Mouse (Mus musculus): Measurements from ENCODE around the gene Cbarp. TPM values are rescaled to one million over a fixed set of nuclear protein-coding genes. Genes with fewer than 3 reads are reported as not detected.

Cbarp gene
- polyA plus RNA-seq, 1 experiment from 2014 or later = 4.0 TPM

DNA sequence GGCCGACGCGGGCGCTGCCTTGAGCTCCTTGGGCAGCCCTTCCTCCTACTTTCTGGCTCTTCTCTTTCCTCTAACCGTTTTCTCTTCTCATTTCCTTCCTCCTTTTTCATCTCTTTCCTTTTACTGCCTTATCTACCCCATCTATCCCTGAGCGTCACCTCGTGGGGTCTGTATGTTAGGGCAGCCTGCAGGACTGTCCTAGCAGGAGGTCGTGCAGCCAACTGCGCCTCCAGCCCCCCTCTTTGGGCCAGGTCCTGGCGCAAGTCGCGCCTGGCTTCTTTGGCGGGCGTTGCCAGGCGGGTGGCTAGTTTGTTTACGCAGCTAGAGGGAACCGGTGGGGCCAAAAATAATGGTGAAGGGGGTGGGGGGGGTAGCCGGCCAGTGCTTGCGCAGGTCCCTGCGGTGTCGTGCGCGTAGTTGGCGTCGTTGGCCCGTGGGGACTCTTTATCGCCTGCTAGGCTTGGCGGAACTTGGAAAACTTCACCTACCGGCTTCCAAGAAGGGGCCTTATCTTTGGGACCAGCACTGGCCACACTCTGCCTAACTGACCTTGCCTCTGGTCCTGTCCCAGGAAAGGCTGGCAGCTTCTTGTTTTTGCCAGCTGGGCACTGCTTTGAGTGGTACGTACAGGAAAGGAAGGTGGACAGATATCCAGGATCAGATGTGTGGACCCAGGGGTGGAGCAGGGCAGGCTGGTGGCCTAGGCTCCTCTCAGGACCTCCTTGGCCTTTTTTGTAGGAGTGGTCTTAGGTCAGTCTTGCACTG, 23.5 kb downstream of the Cbarp start:
- H3K4me1 ChIP-seq = peaks cover 49% of the 10 kb centered on the region
- peaks cover 45% of the 10 kb centered on the region for H3K36me3 ChIP-seq
- WGBS = 1% methylated on average over 30 of the region's 30 CpGs
- H3K4me3 ChIP-seq = peak overlapping the region; percentile 93
- no peaks in the 10 kb centered on the region for H3K27me3 ChIP-seq (ENCODE audit: insufficient read depth, poor library complexity, severe bottlenecking)
- no peaks in the 10 kb centered on the region for H3K9me3 ChIP-seq
- DNase-seq (ENCODE audit: low spot score) = peak; percentile 88
- H3K27ac ChIP-seq = peak overlapping the region; percentile 96

DNA sequence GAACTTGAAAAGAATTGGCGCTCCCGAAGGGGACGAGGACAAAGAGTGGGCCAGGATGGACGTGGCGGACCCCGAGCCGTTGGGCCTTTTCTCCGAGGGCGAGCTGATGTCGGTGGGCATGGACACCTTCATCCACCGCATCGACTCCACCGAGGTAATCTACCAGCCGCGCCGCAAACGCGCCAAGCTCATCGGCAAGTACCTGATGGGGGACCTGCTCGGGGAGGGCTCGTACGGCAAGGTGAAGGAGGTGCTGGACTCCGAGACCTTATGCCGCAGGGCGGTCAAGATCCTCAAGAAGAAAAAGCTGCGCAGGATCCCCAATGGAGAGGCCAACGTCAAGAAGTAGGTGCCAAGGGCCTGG, 24.1 kb downstream of the Cbarp start:
- H3K27me3 ChIP-seq (ENCODE audit: insufficient read depth, poor library complexity, severe bottlenecking) = no peaks in the 10 kb centered on the region
- DNase-seq (ENCODE audit: low spot score) = no peak
- peaks cover 49% of the 10 kb centered on the region for H3K4me1 ChIP-seq
- no peaks in the 10 kb centered on the region for H3K9me3 ChIP-seq
- H3K36me3 ChIP-seq = peaks cover 39% of the 10 kb centered on the region
- 1% methylated on average over 27 of the region's 27 CpGs for WGBS
- peak overlapping the region; percentile 93 for H3K4me3 ChIP-seq
- H3K27ac ChIP-seq = peak overlapping the region; percentile 96

DNA sequence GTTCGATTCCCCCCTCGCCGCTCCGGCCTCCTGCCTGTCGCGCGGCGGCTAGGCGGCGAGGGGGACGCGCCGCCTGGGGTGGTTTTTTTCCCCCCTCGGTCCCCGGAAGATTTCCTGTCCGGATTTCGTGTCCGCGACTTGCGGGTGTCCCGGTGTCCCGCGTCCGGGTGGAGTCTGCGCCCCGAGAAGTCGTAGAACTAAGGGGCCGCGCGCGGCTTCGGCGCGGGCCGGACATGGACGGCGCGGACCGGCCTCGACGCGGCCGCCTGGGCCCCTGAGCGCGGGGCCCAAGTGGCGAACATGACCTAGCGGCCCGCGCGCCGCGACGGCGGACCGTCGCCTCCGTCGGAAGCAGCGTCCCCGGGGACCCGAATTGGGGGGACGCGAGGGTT, 24.7 kb downstream of the Cbarp start:
- WGBS = under 1% methylated on average over 63 of the region's 63 CpGs
- no peaks in the 10 kb centered on the region for H3K27me3 ChIP-seq (ENCODE audit: insufficient read depth, poor library complexity, severe bottlenecking)
- no peak for DNase-seq (ENCODE audit: low spot score)

DNA sequence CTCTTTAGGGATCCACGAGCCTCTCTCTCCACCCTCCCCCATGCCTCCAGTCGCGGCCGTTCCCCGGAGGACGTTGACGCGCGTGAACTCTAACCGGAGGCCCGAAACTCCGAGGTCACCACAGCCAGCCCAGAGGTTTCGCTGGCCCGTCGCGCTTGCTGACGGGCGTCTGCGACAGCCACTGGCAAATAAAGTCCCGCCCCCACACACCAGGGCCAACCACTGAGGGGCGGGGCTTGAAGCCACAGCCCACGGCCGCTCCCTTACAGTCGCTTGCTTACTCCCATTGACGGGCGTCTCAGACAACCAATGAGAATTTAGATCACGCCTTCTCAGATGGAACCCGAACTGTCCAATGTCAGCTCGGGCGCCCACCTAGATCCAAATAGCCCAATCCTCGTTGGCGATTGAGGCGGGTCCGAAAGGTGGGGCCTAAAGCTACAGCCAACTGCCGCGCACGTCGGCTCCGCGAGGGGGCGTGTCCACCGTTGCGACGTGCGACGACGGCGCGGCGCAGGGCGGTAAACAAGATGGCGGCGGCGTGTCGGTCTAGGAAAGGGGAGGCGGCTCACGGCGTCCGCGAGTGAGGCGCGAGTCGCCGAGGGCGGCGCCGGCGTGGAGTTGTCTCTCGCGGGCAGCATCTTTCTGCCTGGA, 25.2 kb downstream of the Cbarp start, which contains the start of gene Stk11:
Gene Stk11, plus strand, starts transcription at position 514 of the 654 bp plus-strand sequence.
- Histone ChIP-seq H3K27me3 (ENCODE audit: insufficient read depth, poor library complexity, severe bottlenecking) (no peaks in the 10 kb centered on the region), H3K9me3 (no peaks in the 10 kb centered on the region), H3K27ac (peak within 1 kb of the TSS; percentile 96), H3K4me1 (peaks cover 44% of the 10 kb centered on the region), H3K4me3 (peak within 1 kb of the TSS; percentile 93), H3K36me3 (peaks cover 28% of the 10 kb centered on the region)
- under 1% methylated on average over 70 of the region's 70 CpGs for WGBS
- peak; percentile 100 for DNase-seq (ENCODE audit: low spot score)

More for the DNA sequence above, 24.7 kb downstream of the Cbarp start:
- peaks cover 33% of the 10 kb centered on the region for H3K36me3 ChIP-seq
- no peaks in the 10 kb centered on the region for H3K9me3 ChIP-seq
- H3K4me1 ChIP-seq = peaks cover 49% of the 10 kb centered on the region
- H3K27ac ChIP-seq = peak overlapping the region; percentile 96
- H3K4me3 ChIP-seq = peak overlapping the region; percentile 93

DNA sequence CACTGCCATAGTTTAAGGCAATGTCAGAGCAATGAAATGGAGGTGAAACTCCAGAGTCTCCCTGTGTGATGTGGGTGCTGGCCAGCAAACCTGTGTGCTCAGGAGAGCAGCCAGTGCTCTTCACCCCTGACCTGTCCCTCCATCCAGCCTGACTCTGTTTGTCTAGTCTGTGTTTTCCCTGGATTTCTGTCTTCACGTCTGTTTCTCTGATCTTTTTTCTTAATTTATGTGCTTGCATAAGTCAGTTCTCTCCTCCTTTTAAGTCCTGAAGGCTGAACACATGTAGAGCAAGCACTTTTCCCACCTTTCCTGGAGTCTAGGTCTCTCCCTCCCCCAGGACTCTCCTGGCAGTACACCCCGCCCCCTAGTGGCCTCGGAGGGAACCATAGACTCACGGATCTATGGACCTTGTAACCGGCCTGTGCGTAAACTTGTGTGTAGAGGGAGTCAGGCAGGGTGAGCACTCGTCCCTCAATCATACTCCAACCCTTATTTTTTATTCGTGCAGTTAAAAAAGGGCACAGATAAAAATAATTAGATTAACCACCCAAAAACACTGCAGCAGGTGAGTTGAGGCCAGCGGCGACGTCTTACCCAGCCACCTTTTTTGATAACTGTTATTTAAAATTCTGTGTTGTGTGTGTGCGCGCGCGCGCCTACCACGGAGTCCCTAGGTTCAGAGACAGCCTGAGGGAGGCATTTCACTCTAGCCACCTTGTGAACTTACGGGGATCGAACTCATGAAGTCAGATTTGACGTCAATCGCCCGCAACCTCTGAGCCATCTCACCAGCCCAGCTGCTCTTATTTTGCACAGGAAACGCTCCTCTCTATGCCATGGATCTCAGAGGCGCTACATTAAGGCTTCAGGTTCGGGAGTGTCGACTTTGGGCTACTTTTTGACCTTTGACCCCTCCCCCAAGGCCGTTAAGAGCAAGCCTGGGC, 26.0 kb downstream of the Cbarp start:
- Histone ChIP-seq H3K4me1 (peaks cover 35% of the 10 kb centered on the region), H3K27me3 (ENCODE audit: insufficient read depth, poor library complexity, severe bottlenecking) (no peaks in the 10 kb centered on the region), H3K4me3 (peak overlapping the region; percentile 93), H3K27ac (peak overlapping the region; percentile 96), H3K9me3 (no peaks in the 10 kb centered on the region), H3K36me3 (peaks cover 20% of the 10 kb centered on the region)
- DNase-seq (ENCODE audit: low spot score) = peak; percentile 95
- WGBS = 2% methylated on average over 27 of the region's 27 CpGs

DNA sequence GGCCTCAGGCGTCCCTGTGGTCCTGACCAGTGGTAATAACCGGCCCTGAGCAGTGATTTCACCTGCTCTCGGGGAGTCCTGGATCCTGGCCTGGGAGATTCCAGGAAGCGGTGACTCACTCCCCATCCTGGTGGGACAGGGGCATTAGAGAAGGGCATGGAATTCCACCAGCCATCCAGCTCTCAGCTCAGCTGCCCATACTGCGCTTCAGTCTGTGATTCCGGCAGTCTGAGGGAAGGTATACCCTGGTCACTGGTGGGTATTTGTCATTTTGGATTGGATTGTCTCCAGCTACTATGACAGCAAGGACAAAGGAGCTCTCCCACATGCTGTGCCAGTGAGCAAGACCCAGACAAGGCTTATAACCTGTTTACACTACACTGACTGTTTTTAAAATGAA, 33.0 kb downstream of the Cbarp start:
- no peaks in the 10 kb centered on the region for H3K36me3 ChIP-seq
- H3K27ac ChIP-seq = no peak overlapping the region
- H3K27me3 ChIP-seq (ENCODE audit: insufficient read depth, poor library complexity, severe bottlenecking) = no peaks in the 10 kb centered on the region
- WGBS = 54% methylated on average over 6 of the region's 6 CpGs
- peaks cover 11% of the 10 kb centered on the region for H3K4me1 ChIP-seq
- H3K4me3 ChIP-seq = no peak overlapping the region
- DNase-seq (ENCODE audit: low spot score) = no peak
- H3K9me3 ChIP-seq = no peaks in the 10 kb centered on the region

DNA sequence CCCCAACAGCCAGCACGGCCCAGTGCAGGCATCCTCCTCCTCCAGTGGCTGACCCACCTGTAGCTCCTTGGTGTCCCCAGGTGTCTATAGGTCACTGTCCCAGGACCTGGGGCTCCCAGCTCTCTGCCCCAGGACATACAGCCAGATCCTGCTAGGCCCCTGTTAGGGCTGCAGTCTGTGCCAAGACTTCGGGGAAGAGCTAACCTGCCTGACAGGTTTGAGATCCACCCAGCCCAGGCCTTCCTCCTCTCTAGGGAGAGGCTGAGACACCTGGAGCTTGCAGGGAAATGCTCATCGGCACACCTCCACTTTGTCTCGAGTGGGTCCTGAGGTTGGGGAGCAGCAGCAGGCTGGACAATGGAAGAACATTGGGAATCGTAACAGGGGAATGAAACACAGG, 34.7 kb downstream of the Cbarp start:
- 57% methylated on average over 5 of the region's 5 CpGs for WGBS
- 0 out of 2 replicates have a peak overlapping the region, but pooled peaks have one; percentile 25 for H3K27ac ChIP-seq

DNA sequence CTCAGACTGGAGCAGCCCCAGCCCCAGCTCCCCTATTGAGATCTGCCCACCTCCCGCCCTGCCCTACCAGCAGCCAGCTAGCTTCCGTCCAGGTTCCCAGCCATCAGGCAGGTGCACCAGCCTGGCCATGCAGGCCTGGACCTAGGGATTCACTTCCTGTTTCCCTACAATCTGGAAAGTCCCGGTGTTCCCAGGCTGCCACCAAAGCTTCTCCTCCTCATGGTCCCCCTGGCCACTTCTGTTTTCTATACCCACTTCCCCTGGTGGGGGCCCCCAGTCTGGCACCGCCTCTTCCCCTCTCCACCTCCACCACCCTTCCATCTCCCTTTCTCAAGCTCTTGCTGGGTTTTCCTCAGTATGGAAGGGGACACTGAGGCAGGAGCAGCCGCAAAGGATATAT, 35.2 kb downstream of the Cbarp start, which contains the start of gene Sbno2:
Gene Sbno2, minus strand, starts transcription at position 112 of the 400 bp plus-strand sequence.
- no peak within 1 kb of the TSS for H3K4me3 ChIP-seq
- H3K36me3 ChIP-seq = no peaks in the 10 kb centered on the region
- DNase-seq (ENCODE audit: low spot score) = no peak
- H3K27ac ChIP-seq = 0 out of 2 replicates have a peak within 1 kb of the TSS, but pooled peaks have one; percentile 25
- H3K4me1 ChIP-seq = peaks cover 30% of the 10 kb centered on the region
- H3K27me3 ChIP-seq (ENCODE audit: insufficient read depth, poor library complexity, severe bottlenecking) = no peaks in the 10 kb centered on the region
- no peaks in the 10 kb centered on the region for H3K9me3 ChIP-seq
- WGBS = 63% methylated on average over 5 of the region's 5 CpGs

More for the DNA sequence above, 34.7 kb downstream of the Cbarp start:
- Histone ChIP-seq H3K4me1 (peaks cover 26% of the 10 kb centered on the region), H3K27me3 (ENCODE audit: insufficient read depth, poor library complexity, severe bottlenecking) (no peaks in the 10 kb centered on the region), H3K36me3 (no peaks in the 10 kb centered on the region), H3K4me3 (no peak overlapping the region), H3K9me3 (no peaks in the 10 kb centered on the region)
- no peak for DNase-seq (ENCODE audit: low spot score)

DNA sequence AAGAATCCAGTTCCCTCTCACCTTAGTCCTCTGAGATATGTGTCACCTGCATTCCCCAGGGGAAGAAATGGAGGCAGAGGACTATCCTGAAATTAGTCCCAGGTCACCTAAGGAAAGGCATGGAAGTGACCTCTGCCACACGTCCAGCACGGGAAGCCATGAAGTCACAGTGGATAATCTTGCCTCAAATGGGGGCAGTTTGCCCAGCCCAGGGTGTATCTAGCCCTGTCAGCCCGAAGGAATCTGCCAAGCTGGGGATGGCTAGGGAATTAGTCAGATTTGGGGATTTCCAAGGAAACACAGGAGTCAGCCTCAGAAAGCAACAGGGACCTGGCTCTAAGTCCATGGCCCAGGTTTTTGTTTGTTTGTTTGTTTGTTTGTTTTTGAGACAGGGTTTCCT, 36.5 kb downstream of the Cbarp start:
- no peak for DNase-seq (ENCODE audit: low spot score)
- H3K4me1 ChIP-seq = peaks cover 43% of the 10 kb centered on the region
- 76% methylated on average over 3 of the region's 3 CpGs for WGBS
- H3K27me3 ChIP-seq (ENCODE audit: insufficient read depth, poor library complexity, severe bottlenecking) = no peaks in the 10 kb centered on the region
- no peaks in the 10 kb centered on the region for H3K9me3 ChIP-seq
- H3K27ac ChIP-seq = no peak overlapping the region
- H3K36me3 ChIP-seq = 0 out of 2 replicates have a peak, but pooled peaks cover 4% of the 10 kb centered on the region
- H3K4me3 ChIP-seq = no peak overlapping the region

DNA sequence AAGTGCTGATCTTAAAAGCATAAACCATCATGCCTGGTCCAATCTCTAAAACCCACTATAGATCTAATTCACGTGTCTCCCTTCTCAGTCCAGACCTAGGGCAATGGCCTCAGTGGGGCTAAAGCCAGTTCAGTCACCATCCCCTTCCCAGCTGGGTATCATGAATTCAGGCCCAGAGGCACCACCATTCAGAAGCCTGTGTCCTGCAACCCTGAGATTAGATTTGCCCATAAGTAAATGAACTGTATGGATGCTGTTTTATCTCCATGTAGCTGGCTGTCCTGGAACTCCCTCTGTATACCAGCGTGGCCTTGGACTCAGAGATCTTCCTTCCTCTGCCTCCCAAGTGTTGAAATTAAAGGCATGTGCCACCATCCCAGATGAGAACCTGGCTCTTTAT, 37.6 kb downstream of the Cbarp start:
- no peak for DNase-seq (ENCODE audit: low spot score)
- Histone ChIP-seq H3K9me3 (no peaks in the 10 kb centered on the region), H3K27me3 (ENCODE audit: insufficient read depth, poor library complexity, severe bottlenecking) (no peaks in the 10 kb centered on the region), H3K4me3 (peak overlapping the region; percentile 97), H3K27ac (peak overlapping the region; percentile 94), H3K4me1 (peaks cover 55% of the 10 kb centered on the region), H3K36me3 (0 out of 2 replicates have a peak, but pooled peaks cover 4% of the 10 kb centered on the region)
- 75% methylated on average over 2 of the region's 2 CpGs for WGBS

DNA sequence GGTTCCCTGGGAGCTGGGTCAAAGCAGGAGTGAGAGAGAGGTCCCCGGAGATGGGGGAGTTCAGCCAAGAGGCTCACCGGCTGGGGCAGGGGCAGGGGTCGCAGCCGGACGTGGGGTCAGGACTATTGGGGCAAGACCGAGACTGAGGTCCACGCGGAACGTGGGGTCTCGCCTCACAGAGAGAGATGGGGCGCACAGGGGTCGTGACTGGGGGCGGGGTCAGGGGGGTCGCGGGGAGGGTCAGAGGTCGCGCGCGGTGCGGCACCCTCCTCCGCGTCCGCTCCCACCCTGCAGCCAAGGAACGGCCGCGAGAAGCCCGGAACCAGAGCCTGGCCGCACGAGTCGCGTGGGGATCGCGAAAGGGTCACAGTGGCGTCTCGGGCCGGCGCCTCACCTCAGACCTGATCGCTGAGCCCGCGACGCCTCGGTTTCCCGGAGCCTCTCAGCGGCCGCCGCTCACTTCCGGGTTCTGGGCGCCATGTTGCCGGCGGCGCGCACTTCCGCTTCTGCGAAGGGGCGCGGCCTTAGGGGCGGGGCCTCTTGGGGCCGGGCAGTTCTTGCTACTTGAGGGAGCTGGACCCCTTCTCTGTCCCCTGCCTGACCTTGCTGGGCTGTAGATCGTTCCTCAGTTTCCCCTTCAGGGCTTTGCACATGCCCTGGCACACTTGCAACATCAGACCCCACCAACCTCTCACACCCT, 38.3 kb downstream of the Cbarp start:
- Histone ChIP-seq H3K36me3 (0 out of 2 replicates have a peak, but pooled peaks cover 4% of the 10 kb centered on the region), H3K4me1 (peaks cover 61% of the 10 kb centered on the region), H3K27ac (peak overlapping the region; percentile 94), H3K9me3 (no peaks in the 10 kb centered on the region), H3K4me3 (peak overlapping the region; percentile 97), H3K27me3 (ENCODE audit: insufficient read depth, poor library complexity, severe bottlenecking) (no peaks in the 10 kb centered on the region)
- DNase-seq (ENCODE audit: low spot score) = peak; percentile 92
- under 1% methylated on average over 58 of the region's 59 CpGs for WGBS

DNA sequence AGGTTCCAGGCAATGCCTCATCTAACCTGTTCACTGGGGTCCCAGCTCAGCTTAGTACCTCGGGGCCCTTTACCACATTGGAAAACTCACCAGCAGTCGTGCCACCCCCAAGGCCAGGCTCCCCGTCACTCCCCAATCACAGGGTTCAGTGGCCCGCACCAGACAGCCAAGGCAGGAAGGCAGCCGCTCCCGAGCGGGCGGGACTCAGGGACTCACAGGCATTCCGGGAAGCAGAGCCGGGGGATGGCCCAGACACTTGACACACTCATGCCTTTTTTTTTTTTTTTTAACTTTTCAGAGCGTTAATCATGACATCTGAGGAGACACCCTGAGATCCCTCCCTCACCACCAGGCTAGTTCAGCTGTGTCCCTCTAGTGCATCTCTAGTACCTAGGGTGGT, 39.7 kb downstream of the Cbarp start:
- Histone ChIP-seq H3K36me3 (0 out of 2 replicates have a peak, but pooled peaks cover 4% of the 10 kb centered on the region), H3K4me3 (peak overlapping the region; percentile 97), H3K27ac (peak overlapping the region; percentile 94), H3K9me3 (no peaks in the 10 kb centered on the region), H3K4me1 (peaks cover 75% of the 10 kb centered on the region), H3K27me3 (ENCODE audit: insufficient read depth, poor library complexity, severe bottlenecking) (no peaks in the 10 kb centered on the region)
- DNase-seq (ENCODE audit: low spot score) = no peak
- 40% methylated on average over 11 of the region's 11 CpGs for WGBS
